Mouse (Mus musculus) cerebral cortex, adult 2 months (tissue): ENCODE measurements around the gene Pgls.

ENCODE experiments used
- WGBS: fragments of 180-500 bp; shearing (Covaris S2); methylation state at CpG from one replicate; pipeline ENCODE4 v1.1.7; 2018; 5-methylcytosine and 5-hydroxymethylcytosine counted together

Gene Pgls

DNA sequence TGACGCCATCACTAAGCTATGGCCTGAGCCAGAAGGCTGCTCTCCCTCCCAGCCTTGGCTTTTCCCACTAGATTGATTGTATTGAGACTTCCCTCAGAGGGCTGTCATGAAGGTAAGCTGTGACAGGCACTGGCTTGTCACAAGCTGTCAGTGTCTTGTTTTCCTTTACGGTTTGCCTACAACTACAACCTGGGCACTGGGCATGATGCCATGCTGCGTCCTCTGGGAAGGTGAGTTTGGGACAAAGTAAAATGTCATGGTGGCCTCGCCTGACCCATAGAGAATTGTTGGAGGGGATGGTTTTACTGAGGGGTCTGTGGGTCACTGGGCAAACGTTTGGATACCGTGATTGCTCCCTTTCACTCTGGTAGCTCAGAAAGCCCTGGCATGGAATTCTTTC is 46.3 kb downstream of the Pgls start:
- 74% methylated on average over 6 of the region's 6 CpGs for WGBS

DNA sequence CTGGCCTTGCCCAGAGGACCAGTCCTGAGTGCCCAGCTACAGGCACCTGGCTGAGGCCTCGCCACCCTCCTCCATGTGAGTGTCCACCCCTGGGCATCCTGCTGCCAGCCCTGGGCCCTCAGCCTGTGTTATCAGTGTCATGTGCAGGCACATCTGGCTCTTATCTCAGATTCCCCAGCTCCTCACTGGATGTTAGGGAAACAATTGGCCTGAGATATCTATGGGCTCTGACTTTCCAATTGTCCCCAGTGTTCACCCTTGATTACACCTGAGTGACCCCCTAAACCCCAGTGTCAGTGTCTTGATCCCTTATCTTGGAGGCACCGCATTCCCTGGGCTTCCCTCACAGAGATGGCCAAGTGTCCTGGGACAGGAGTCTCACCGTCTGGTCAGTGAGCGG is 47.3 kb downstream of the Pgls start:
- 94% methylated on average over 4 of the region's 4 CpGs for WGBS

DNA sequence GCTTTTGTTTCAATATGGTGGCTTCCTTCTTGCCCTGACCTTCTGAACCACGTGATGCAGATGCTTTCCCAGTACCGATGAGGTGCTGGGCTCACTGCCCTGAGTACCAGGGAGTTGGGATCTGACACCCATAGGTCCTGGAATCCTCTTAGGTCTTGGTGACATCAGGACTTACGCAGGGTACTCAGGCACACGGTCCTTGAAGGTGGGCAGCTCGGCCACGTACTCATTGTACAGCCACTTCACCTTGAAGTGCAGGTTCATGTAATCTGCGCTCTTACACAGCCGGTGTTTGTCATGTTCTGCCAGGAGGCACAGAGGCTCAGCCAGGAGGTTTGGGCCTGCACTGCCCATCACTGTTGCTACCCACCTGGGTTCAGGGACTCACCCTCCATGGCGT is 53.5 kb downstream of the Pgls start:
- 83% methylated on average over 9 of the region's 9 CpGs for WGBS
